Mouse (Mus musculus) limb, embryonic 15.5 days (tissue): ENCODE results near the gene Pank1. TPM values are rescaled to one million over a fixed set of nuclear protein-coding genes. Genes with fewer than 3 reads are reported as not detected.

Experiments used
- ATAC-seq: fragments of 200-750 bp; cut with Nextera tagmentation; 2 replicates; pipeline ENCODE4 v1.8.0; 2017; ENCODE audit warnings: low read depth, moderate TSS enrichment; ENCODE audit not compliant: insufficient number of reproducible peaks, low FRiP score, low TSS enrichment
- H3K27ac ChIP-seq: fragments of 300-500 bp; sonication (generic); 2 replicates; pipeline ENCODE4 v1.5.1; 2015; ENCODE audit warnings: moderate library complexity, mild to moderate bottlenecking, inconsistent platforms
- H3K27me3 ChIP-seq: fragments of 300-500 bp; sonication (generic); 2 replicates; pipeline ENCODE4 v1.6.1; 2015; ENCODE audit warnings: inconsistent platforms
- H3K36me3 ChIP-seq: fragments of 300-500 bp; sonication (generic); 2 replicates; pipeline ENCODE4 v1.6.1; 2015; ENCODE audit warnings: inconsistent platforms
- H3K4me1 ChIP-seq: fragments of 300-500 bp; sonication (generic); 2 replicates; pipeline ENCODE4 v1.6.1; 2015; ENCODE audit warnings: inconsistent platforms
- H3K4me2 ChIP-seq: fragments of 300-500 bp; sonication (generic); 2 replicates; pipeline ENCODE4 v1.6.1; 2015; ENCODE audit warnings: mild to moderate bottlenecking, inconsistent platforms
- H3K4me3 ChIP-seq: fragments of 300-500 bp; sonication (generic); 2 replicates; pipeline ENCODE4 v1.5.1; 2015; ENCODE audit warnings: mild to moderate bottlenecking, inconsistent platforms
- H3K9ac ChIP-seq: fragments of 300-500 bp; sonication (generic); 2 replicates; pipeline ENCODE4 v1.6.1; 2015; ENCODE audit warnings: inconsistent platforms
- H3K9me3 ChIP-seq: fragments of 300-500 bp; sonication (generic); 2 replicates; pipeline ENCODE4 v1.6.1; 2016; ENCODE audit warnings: inconsistent platforms
- WGBS: fragments of 180-500 bp; shearing (Covaris S2); methylation state at CpG from one replicate; pipeline ENCODE4 v1.1.7; 2015; 5-methylcytosine and 5-hydroxymethylcytosine counted together
- polyA plus RNA-seq: library from polyadenylated mRNA; unstranded; fragments of >200 nt; fragmentation: Nextera tagmentation; extraction: Ambion mirVana; gene quantifications from 2 replicates; pipeline ENCODE4 v1.2.1, GENCODE M21; 2015

Gene Pank1
- polyA plus RNA-seq, 1 experiment from 2014 or later = 6.1 TPM

DNA sequence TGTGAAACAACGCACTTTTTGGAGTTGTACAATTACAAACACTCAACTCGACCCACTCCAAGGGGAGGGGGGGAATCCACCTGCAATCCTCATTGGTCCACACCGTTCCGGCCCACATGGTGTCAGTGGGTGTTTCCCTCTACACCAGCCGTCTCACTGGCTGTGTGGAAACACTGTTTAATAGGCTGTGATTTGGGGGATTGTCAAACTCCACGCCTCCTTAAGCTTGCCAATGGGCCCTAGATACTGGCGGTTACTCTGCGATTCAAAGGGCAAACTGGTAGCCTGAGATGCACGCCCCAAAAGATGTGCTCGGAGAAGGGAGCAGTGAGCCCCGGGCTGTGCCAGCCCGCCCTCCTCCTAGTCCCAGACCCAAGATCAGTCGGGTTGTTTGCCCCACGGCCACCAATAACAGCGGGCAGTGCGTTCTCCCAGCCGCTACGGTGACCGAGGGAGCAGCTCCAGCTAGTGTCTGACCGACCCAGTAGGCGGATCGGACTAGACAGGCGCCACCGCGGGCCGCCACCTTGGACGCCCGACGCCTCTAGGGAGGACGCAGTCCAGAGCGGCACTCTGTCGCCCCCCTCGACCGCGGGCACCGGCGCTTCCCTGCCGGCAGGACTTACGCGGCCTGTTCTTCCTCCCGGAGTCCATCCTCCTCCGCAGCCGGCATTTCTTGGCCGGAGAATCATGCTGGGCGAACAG lies 1.2 kb downstream of the Pank1 start:
- Histone ChIP-seq H3K27me3 (no peaks in the 10 kb centered on the region), H3K9ac (peak overlapping the region; percentile 83), H3K4me2 (peak overlapping the region; percentile 83), H3K27ac (peak overlapping the region; percentile 97), H3K4me3 (peak overlapping the region; percentile 90), H3K9me3 (no peaks in the 10 kb centered on the region), H3K4me1 (peaks cover 13% of the 10 kb centered on the region), H3K36me3 (no peaks in the 10 kb centered on the region)
- ATAC-seq = peak; percentile 96
- whole genome bisulfite sequencing = 0% methylated on average over 45 of the region's 45 CpGs

DNA sequence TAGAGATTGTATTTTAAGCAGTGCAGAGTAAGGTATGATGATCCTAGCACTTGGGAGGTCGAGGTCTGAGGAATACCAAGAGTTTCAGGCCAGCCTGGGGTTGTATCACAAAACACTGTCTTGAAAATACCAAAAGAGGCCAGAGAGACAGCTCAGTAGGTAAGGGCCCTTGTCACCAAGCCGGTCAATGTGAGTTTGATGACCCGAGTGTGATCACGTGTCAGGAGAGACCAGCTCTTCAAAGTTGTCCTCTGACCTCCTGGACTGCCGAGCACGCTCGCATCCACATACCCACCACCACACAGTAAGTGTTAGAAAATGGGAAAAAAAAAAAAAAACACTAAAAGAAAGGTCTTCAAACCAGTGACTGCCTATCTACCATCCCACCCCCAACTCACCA lies 2.6 kb downstream of the Pank1 start:
- no peak overlapping the region for H3K4me2 ChIP-seq
- H3K9me3 ChIP-seq = no peaks in the 10 kb centered on the region
- 79% methylated on average over 7 of the region's 7 CpGs for whole genome bisulfite sequencing
- no peaks in the 10 kb centered on the region for H3K27me3 ChIP-seq
- H3K36me3 ChIP-seq = no peaks in the 10 kb centered on the region
- no peak for ATAC-seq
- H3K9ac ChIP-seq = no peak overlapping the region
- H3K4me1 ChIP-seq = peaks cover 13% of the 10 kb centered on the region
- H3K4me3 ChIP-seq = no peak overlapping the region
- H3K27ac ChIP-seq = no peak overlapping the region

DNA sequence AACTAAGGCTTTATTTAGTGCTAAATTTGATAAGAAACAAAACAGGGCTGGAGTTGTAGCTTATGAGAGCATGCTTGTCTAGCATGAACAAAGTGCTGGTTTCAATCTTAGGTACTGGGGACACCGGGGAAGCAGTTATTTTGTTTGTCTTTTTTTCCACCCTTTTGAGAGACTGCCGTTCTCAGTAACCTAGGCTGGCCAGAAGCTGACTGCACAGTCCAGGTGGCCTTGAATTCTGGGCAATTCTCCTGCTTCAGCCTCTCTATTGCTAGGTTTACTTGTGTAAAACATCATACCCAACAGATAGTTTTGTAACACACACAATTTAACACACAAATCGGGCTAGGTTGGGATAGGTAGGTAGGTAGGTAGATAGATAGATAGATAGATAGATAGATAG lies 9.9 kb downstream of the Pank1 start:
- no peak overlapping the region for H3K4me2 ChIP-seq
- no peak overlapping the region for H3K9ac ChIP-seq
- ATAC-seq = no peak
- H3K36me3 ChIP-seq = no peaks in the 10 kb centered on the region
- no peak overlapping the region for H3K27ac ChIP-seq
- H3K4me3 ChIP-seq = no peak overlapping the region
- 72% methylated on average over 3 of the region's 3 CpGs for WGBS
- H3K27me3 ChIP-seq = no peaks in the 10 kb centered on the region
- H3K9me3 ChIP-seq = no peaks in the 10 kb centered on the region
- no peaks in the 10 kb centered on the region for H3K4me1 ChIP-seq

DNA sequence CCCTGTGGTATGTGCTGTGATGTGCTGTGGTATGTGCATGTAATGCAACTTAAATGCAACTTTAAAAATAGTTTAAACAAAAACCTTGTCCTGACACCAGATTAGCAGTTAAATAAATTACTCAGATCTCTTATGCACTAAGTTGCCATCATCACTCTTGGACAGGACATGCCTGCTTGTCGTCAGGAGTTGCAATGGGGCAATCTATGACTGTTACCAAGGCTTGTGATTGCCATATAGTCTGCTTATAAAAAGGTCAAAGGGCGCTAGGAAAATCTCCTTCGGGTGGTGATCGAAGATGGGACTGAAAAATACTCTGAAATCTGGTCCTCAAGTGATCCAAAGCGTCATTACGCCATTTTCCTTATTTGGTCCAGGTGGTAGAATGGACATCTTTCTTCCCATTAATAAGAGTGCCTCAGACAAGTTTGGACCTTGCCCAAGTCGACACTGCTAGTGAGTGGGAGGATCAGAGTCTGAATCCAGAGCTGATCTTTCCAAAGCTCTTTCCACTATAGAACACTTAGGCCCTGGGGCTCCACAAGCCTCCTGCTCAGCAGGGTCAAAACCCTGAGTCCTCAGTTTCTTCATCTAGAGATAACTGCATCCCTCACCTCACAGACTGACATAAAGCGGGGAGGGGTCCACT lies 11.0 kb downstream of the Pank1 start:
- Histone ChIP-seq H3K4me2 (no peak overlapping the region), H3K9me3 (no peaks in the 10 kb centered on the region), H3K4me1 (no peaks in the 10 kb centered on the region), H3K27me3 (no peaks in the 10 kb centered on the region), H3K4me3 (no peak overlapping the region), H3K9ac (no peak overlapping the region), H3K27ac (no peak overlapping the region), H3K36me3 (no peaks in the 10 kb centered on the region)
- no peak for ATAC-seq
- WGBS = 84% methylated on average over 8 of the region's 8 CpGs

DNA sequence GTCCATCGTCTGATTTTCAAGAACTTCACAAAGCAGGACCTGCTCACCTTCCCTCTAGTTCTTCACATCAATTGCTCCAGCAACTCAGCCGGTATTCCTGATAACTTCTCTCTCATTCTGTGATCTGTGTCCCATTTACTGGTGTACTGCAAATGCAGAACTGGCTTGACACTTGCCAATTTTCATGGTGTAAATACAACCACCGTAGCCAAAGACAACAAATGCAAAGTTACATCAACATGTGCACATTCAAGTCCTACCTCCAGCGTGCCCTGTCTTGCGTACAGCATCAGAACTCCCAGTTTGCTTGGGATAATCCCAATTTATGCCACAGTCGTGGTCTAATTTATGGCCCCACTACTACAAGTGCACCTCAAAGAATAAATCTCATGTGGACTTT lies 15.5 kb downstream of the Pank1 start:
- Histone ChIP-seq H3K4me3 (no peak overlapping the region), H3K4me1 (no peaks in the 10 kb centered on the region), H3K27me3 (no peaks in the 10 kb centered on the region), H3K27ac (no peak overlapping the region), H3K4me2 (no peak overlapping the region), H3K36me3 (no peaks in the 10 kb centered on the region), H3K9ac (no peak overlapping the region), H3K9me3 (no peaks in the 10 kb centered on the region)
- no peak for ATAC-seq
- 76% methylated on average over 6 of the region's 6 CpGs for whole genome bisulfite sequencing

DNA sequence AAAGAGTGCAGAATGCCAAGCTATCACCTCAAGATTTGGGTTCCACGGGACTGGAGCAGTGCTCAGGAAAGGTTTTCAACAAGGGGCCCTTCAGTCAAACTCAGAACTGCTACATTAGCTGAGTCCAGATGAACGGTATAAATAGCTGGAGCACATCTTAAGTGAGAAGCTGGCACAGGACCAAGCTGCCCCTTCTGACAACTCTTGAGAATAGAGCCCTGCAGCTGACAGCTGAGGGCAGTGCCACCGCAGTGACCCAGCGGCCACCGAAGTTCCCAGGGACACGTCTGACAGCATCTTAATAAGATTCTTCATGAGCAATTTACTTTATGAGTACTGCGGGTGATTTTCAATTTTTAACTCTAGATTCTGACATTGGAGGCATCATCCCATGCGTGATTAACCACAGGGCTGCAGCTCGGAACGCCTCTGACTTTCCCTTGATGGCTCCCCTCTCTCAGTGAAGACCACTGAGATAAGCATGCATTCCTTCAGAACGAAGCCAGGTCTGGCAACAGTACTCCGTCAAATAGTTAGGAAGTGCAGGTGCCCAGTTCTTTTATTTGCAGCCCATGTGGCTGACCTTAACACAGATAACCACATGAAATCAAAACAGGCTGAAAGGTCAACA lies 23.1 kb downstream of the Pank1 start:
- Histone ChIP-seq H3K27me3 (no peaks in the 10 kb centered on the region), H3K36me3 (no peaks in the 10 kb centered on the region), H3K9me3 (no peaks in the 10 kb centered on the region), H3K27ac (no peak overlapping the region), H3K9ac (no peak overlapping the region), H3K4me1 (0 out of 2 replicates have a peak, but pooled peaks cover 3% of the 10 kb centered on the region), H3K4me3 (no peak overlapping the region), H3K4me2 (no peak overlapping the region)
- 68% methylated on average over 12 of the region's 12 CpGs for WGBS
- no peak for ATAC-seq

DNA sequence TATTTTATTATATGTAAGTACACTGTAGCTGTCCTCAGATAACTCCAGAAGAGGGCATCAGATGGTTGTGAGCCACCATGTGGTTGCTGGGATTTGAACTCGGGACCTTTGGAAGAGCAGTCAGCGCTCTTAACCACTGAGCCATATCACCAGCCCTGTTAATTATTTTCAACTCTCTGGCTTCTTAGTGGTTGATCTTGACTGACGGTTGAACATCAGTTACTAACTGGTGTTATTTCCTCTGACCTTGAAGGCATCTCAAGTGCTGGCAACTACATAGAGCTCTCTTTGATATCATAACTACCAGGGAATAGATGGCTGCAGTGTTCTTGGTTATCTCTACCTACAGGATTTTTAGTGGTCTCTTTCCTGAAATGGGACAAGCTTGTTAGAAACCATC lies 28.1 kb downstream of the Pank1 start:
- WGBS = 94% methylated on average over 3 of the region's 3 CpGs
- H3K9me3 ChIP-seq = no peaks in the 10 kb centered on the region
- no peaks in the 10 kb centered on the region for H3K4me1 ChIP-seq
- H3K27me3 ChIP-seq = no peaks in the 10 kb centered on the region
- no peak overlapping the region for H3K9ac ChIP-seq
- no peak overlapping the region for H3K27ac ChIP-seq
- no peak overlapping the region for H3K4me3 ChIP-seq
- no peak for ATAC-seq
- H3K4me2 ChIP-seq = no peak overlapping the region
- H3K36me3 ChIP-seq = no peaks in the 10 kb centered on the region

DNA sequence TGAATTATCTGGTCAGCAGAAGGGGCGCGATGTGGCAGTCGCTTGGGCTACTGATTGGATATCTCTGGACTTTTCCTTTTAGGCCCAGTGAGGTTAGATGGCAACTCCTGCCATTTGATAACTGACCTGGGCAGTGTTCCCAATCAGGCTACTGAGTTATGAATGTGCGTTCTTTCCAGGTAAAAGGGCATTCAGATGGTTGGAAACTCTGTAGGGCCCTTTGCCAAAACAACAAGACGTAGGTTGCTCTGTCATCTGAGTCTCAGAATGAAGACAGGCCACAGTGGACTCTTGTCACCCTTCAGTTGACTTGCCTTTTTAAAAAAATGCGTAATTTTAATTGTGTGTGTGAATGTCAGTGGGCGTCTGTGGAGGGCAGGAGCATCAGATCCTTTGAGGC lies 29.8 kb downstream of the Pank1 start:
- Histone ChIP-seq H3K9ac (no peak overlapping the region), H3K36me3 (no peaks in the 10 kb centered on the region), H3K27ac (no peak overlapping the region), H3K27me3 (no peaks in the 10 kb centered on the region), H3K4me2 (no peak overlapping the region), H3K4me3 (no peak overlapping the region), H3K4me1 (no peaks in the 10 kb centered on the region), H3K9me3 (no peaks in the 10 kb centered on the region)
- WGBS = 91% methylated on average over 7 of the region's 7 CpGs
- no peak for ATAC-seq

DNA sequence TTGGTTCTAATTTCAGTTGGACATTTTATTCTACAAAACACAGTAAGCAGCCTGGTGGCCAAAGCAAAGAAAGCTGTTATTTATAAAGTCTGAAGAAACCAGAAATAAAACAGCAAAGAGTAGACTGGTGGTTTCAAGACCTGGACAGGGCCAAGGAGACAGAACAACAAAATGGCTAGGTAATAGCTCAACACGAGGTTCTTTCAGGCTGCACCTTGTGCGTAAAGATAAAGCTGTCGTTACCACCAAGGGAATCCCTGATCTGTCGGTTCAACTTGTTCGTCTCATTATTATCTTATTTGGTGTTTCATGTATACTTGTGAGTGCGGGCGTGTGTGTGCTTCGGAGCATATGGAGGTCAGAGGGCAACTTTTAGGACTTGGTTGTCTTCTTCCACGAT lies 31.1 kb downstream of the Pank1 start:
- Histone ChIP-seq H3K4me3 (no peak overlapping the region), H3K4me1 (no peaks in the 10 kb centered on the region), H3K27ac (no peak overlapping the region), H3K9ac (no peak overlapping the region), H3K9me3 (no peaks in the 10 kb centered on the region), H3K4me2 (no peak overlapping the region), H3K27me3 (no peaks in the 10 kb centered on the region), H3K36me3 (no peaks in the 10 kb centered on the region)
- no peak for ATAC-seq
- WGBS = 83% methylated on average over 9 of the region's 9 CpGs

DNA sequence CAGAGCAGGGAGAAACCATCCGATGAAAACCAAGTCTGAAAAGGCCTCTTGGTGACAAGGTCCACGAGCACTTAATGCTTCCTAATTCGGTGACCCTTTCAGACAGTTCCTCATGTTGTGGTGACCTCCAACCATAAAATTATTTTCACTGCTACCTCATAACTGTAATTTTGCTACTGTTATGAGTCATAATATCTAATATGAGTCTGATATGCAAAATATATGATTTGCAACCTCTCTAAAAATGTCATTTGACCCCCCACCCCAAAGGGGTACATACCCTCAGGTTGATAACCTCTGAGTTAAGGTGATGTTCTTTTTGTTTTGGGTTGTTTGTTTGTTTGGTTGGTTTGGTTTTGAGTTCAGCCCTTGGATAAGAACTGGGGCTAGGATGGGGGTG lies 32.2 kb downstream of the Pank1 start:
- H3K4me2 ChIP-seq = no peak overlapping the region

DNA sequence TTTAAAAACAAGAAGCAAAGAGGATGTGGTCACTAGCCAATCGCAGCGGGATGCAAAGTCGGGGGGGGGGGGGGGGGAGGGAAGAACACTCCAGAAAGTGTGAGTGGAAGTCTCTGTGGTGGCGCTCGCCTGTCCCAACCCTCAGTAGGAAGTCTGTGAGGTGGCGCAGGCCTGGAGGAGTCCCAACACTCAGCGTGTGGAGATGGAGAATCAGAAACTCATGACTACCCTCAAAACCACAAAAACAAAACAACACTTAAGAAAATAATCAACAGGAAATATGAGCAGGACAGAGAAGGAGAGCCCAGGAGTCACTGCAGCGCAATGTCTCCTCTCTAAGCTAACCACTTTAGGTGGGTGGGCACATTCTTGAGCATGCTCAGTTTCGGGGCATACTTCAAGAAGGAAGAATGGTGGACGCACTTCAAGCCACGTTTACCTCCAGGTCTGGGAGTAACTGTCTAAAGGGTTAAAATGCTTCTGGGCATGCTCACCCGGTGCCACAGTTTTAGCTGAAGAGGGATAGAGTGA lies 32.7 kb downstream of the Pank1 start:
- H3K4me1 ChIP-seq = 0 out of 2 replicates have a peak, but pooled peaks cover 2% of the 10 kb centered on the region
- no peak overlapping the region for H3K4me3 ChIP-seq
- no peaks in the 10 kb centered on the region for H3K36me3 ChIP-seq
- ATAC-seq = no peak
- H3K27ac ChIP-seq = no peak overlapping the region
- no peaks in the 10 kb centered on the region for H3K27me3 ChIP-seq
- WGBS = 64% methylated on average over 12 of the region's 12 CpGs
- H3K4me2 ChIP-seq = no peak overlapping the region
- H3K9ac ChIP-seq = no peak overlapping the region
- H3K9me3 ChIP-seq = no peaks in the 10 kb centered on the region

More for the DNA sequence above, 32.2 kb downstream of the Pank1 start:
- H3K36me3 ChIP-seq = no peaks in the 10 kb centered on the region
- no peak overlapping the region for H3K4me3 ChIP-seq
- H3K4me1 ChIP-seq = no peaks in the 10 kb centered on the region
- 67% methylated on average over 3 of the region's 3 CpGs for WGBS
- no peaks in the 10 kb centered on the region for H3K27me3 ChIP-seq
- H3K27ac ChIP-seq = no peak overlapping the region
- no peak for ATAC-seq
- no peaks in the 10 kb centered on the region for H3K9me3 ChIP-seq
- H3K9ac ChIP-seq = no peak overlapping the region

DNA sequence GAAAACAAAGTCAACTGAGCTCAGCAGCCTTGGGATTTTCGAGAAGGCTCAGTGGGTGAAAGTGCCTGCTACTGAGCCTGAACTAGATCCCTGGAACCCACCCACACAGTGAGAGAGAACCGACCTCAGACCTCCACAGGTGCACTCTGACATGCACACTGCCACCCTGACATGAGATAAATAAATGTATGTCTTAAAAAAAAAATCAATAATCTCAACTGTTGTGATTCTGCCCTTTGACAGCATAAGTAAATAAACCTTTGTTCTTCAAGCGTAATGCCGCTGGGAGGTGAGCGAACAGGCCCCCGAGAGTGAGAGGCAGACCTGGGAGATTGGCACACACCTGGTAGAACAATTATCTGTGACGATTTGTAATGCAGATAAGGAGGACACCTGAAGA lies 33.2 kb downstream of the Pank1 start:
- no peaks in the 10 kb centered on the region for H3K27me3 ChIP-seq
- H3K36me3 ChIP-seq = no peaks in the 10 kb centered on the region
- H3K4me2 ChIP-seq = no peak overlapping the region
- H3K9ac ChIP-seq = no peak overlapping the region
- ATAC-seq = no peak
- no peak overlapping the region for H3K4me3 ChIP-seq
- H3K9me3 ChIP-seq = no peaks in the 10 kb centered on the region
- no peak overlapping the region for H3K27ac ChIP-seq
- 61% methylated on average over 7 of the region's 7 CpGs for WGBS
- 0 out of 2 replicates have a peak, but pooled peaks cover 2% of the 10 kb centered on the region for H3K4me1 ChIP-seq
